Mouse (Mus musculus): ENCODE results near the gene Scarf1. TPM values are rescaled to one million over a fixed set of nuclear protein-coding genes. Genes with fewer than 3 reads are reported as not detected.

The Scarf1 gene
- polyA plus RNA-seq (2021; fragmentation: Nextera tagmentation), result 1.2 and 1.3 TPM in 2 replicates
- long read RNA-seq, experiment 1, partial matches to known transcripts, result 0 of 5 reads
- long read RNA-seq, experiment 1, other reads (novel, unspliced or antisense), result 3 of 5 reads
- long read RNA-seq, experiment 2, result 0 reads

GRCm38 (mm10) chr11:75513336-75513735, at the start of gene Scarf1:
Gene Scarf1 (plus strand): TSS chr11:75513540.

GRCm38 (mm10) chr11:75486601-75487285, 26.6 kb upstream of the Scarf1 start, which contains the start of gene Prpf8:
Gene Prpf8 (plus strand): TSS chr11:75486816.

GRCm38 (mm10) chr11:75509741-75510626, 3.4 kb upstream of the Scarf1 start, which contains the start of gene Rilp:
Gene Rilp (plus strand): TSS chr11:75510094.

DNA sequence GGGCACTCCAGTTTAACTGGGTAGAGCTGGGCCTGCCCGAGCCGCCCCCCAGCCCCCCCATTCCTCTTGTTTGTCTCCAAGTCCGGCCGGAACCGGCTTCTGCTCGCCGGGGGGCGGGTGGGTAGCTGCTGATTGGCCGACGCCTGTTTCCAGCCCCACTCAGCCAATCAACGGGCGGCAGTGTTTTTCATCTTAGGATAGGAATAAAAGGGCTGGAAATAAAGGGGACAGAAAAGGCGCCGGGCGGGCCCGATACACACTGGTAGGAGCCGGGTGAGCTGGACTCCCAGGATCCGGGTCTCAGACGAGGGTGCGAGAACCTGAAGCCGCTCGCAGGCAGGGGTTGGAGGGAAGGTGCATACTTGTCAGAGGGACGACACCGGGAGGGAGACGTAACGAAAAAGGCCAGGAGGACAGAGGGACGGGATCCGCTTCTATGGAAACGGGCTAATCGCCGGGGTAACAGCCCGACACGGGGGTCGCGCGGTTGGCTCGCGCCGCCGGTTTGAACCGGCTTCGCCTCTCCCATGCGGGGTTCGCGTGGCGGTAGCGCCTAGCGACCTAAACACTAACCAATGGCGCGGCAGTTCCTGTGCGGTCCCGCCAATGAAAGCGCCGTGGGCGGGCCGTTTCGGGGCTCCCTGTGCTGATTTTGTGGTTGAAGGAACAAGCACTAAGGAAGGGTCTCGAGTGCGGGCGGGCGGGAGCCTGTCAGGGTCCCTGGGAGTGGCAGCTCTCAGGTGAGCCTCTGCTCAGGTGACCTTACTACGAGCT, 18.3 kb downstream of the Scarf1 start, which contains the start of gene Slc43a2:
Gene Slc43a2, plus strand, starts transcription at position 226 of the 774 bp plus-strand sequence.

Other genes starting within 250 kb of the Scarf1 start
- 28.0 and 28.8 TPM in 2 replicates for gene Rpa1, start 165.2 kb upstream of the Scarf1 start, polyA plus RNA-seq (2021; fragmentation: Nextera tagmentation)
- 8.9 and 9.5 TPM in 2 replicates for gene Smyd4, start 165.1 kb upstream of the Scarf1 start, polyA plus RNA-seq (2021; fragmentation: Nextera tagmentation)
- 6.5 and 8.4 TPM in 2 replicates for gene Serpinf1, start 90.8 kb upstream of the Scarf1 start, polyA plus RNA-seq (2021; fragmentation: Nextera tagmentation)
- gene Serpinf2, start 73.9 kb upstream of the Scarf1 start, polyA plus RNA-seq (2021; fragmentation: Nextera tagmentation), result 0.05 TPM in 1 of 2 replicates, not detected in the other
- gene Wdr81, start 58.8 kb upstream of the Scarf1 start, polyA plus RNA-seq (2021; fragmentation: Nextera tagmentation), result 2.9 and 3.3 TPM in 2 replicates
- gene Tlcd2, start 51.8 kb upstream of the Scarf1 start, polyA plus RNA-seq (2021; fragmentation: Nextera tagmentation), result 0.80 and 0.99 TPM in 2 replicates
- gene Prpf8, start 26.7 kb upstream of the Scarf1 start, polyA plus RNA-seq (2021; fragmentation: Nextera tagmentation), result 12.1 and 13.6 TPM in 2 replicates
- 2.5 and 2.6 TPM in 2 replicates for gene Rilp, start 3.4 kb upstream of the Scarf1 start, polyA plus RNA-seq (2021; fragmentation: Nextera tagmentation)
- gene Slc43a2, start 18.2 kb downstream of the Scarf1 start, polyA plus RNA-seq (2021; fragmentation: Nextera tagmentation), result 13.6 and 19.1 TPM in 2 replicates
- 23.7 and 133 TPM in 2 replicates for gene Pitpna, start 74.6 kb downstream of the Scarf1 start, polyA plus RNA-seq (2021; fragmentation: Nextera tagmentation)
- gene Inpp5k, start 117.4 kb downstream of the Scarf1 start, polyA plus RNA-seq (2021; fragmentation: Nextera tagmentation), result 15.7 and 21.9 TPM in 2 replicates
- 2.4 and 3.5 TPM in 2 replicates for gene Myo1c, start 137.0 kb downstream of the Scarf1 start, polyA plus RNA-seq (2021; fragmentation: Nextera tagmentation)
- 20.3 and 55.9 TPM in 2 replicates for gene Crk, start 165.7 kb downstream of the Scarf1 start, polyA plus RNA-seq (2021; fragmentation: Nextera tagmentation)
- gene Ywhae, start 219.3 kb downstream of the Scarf1 start, polyA plus RNA-seq (2021; fragmentation: Nextera tagmentation), result 792 and 815 TPM in 2 replicates